Mouse (Mus musculus) forelimb bud, embryonic 11.5 days (tissue): ENCODE data around the gene Tnip1.

Experiments used
- DNase-seq: peaks from one replicate; pipeline ENCODE4 v3.0.0-alpha.2; 2012; ENCODE audit warnings: low read depth, low spot score

The Tnip1 gene

DNA sequence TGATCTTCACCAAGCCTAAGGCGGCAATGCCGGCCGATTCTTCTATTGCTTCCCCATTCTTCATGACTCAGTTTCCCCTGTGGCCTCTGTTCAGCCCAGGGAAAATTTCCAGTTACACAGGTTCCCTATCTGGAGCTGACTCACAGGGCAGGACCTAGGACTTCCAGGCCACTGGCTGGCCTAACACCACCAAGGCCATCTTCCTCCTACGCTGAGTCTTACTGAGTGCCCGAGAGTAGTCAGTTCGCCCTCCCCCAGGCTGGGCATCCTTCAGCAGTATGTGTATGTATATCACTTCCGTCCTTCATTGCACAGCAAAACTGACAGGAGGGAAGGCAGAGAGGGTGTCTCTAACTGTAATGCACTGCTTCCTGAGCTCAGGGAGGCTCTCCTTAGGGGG lies 28.5 kb downstream of the Tnip1 start:
- no peak for DNase-seq

DNA sequence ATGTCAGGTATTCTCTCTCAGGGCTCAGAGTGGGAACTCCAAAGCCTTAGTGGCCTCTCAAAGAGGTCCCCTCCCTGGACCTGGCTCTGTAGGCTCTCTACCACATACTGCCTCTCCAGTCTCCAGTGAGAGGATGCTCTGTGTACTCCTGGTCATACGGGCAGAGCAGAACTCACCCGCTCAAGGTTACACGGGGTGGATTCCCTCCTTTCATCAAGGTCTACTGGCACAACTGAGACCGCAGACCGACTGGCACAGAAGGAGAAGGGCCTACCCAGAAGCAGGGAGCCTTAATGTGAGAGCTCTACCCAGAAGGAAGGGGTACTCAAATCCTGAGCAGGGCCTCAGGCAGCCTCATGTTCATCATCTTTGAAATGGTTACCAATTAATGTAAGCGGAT lies 30.2 kb downstream of the Tnip1 start:
- no peak for DNase-seq

- peak; percentile 21 for DNase-seq
These were observed 31.2 kb downstream of the Tnip1 start for GRCm38 (mm10) chr11:54931405-54932093.

DNA sequence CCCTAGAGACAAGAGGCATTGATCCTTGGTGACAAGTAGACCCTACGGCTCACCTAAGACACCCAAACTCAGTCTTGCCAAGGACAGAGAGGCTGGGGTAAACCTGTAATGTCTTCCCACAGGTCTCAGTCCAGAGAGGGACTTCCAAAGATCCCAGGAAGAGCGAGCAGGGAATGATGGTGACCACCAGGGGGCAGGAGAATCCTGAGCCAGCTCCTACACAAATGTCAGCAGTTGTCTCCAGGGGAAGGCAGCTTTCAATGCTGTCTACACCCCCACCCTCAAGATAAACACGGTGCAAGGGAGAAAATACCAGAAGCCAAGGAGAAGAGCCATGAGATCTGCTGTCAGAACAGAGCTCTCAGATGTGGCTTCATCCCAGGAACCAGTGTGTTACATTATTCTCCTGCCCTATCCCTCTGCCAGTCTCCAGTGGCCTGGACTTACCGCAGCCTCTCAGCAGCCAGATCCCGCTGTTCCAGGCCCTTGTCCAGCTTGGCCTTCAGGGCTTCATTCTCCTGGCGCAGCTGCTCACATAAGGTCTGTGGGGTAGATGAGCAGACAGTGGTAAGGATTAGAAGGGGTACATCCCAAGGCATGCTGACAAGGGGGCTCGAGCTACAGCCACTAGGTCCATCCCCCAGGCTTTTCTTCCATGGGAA lies 32.3 kb downstream of the Tnip1 start:
- DNase-seq = peak; percentile 51

GRCm38 (mm10) chr11:54929744-54930143 lies 33.0 kb downstream of the Tnip1 start:
- DNase-seq = no peak

- no peak for DNase-seq
These were observed 33.4 kb downstream of the Tnip1 start for GRCm38 (mm10) chr11:54929290-54929689.

- no peak for DNase-seq
These were observed 33.8 kb downstream of the Tnip1 start for GRCm38 (mm10) chr11:54928886-54929285.

DNA sequence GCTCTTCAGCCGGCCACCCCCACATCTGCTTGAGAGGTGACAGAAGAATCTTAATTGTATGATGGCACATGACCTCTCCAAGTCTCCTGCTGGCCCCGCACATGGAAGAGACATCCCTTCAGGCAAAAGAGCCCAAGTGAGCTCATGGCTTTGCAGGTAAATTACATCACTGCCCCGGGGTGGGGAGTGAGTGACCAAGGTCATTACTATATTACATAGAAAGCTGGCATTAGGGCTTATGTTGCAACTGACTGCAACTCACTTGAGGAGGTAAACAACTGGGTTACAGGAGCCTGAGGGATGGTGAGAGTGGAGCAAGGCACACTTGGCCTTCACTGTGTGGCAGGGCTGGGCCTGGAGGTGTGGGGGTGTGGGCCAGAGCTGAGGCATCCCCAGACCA lies 34.5 kb downstream of the Tnip1 start:
- no peak for DNase-seq

GRCm38 (mm10) chr11:54927346-54928140 lies 35.2 kb downstream of the Tnip1 start:
- DNase-seq = peak; percentile 41

DNA sequence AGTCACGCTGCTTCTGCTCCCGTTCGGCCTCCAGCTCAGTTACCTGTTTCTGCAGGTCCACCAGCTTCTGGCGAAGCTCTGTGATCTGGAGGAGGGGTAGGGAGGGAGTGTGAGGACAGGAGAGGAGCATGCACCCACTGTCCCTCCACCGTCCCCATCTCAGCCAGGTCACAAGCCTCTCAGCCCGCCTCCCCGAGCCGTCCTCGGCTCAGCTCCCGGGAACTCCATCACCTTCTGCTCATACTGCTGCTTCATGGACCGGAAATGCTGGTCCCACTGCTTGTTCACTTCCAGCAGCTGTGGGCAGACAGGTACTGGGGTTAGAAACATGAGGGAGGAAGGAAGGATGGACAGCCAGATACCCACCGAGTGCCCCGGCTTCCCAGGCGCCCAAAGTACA lies 38.6 kb downstream of the Tnip1 start:
- no peak for DNase-seq

- DNase-seq = no peak
These were observed 40.2 kb downstream of the Tnip1 start for GRCm38 (mm10) chr11:54922488-54922887.

- no peak for DNase-seq
These were observed 40.9 kb downstream of the Tnip1 start for GRCm38 (mm10) chr11:54921798-54922197.

- DNase-seq = no peak
These were observed 41.6 kb downstream of the Tnip1 start for GRCm38 (mm10) chr11:54920973-54921580.

DNA sequence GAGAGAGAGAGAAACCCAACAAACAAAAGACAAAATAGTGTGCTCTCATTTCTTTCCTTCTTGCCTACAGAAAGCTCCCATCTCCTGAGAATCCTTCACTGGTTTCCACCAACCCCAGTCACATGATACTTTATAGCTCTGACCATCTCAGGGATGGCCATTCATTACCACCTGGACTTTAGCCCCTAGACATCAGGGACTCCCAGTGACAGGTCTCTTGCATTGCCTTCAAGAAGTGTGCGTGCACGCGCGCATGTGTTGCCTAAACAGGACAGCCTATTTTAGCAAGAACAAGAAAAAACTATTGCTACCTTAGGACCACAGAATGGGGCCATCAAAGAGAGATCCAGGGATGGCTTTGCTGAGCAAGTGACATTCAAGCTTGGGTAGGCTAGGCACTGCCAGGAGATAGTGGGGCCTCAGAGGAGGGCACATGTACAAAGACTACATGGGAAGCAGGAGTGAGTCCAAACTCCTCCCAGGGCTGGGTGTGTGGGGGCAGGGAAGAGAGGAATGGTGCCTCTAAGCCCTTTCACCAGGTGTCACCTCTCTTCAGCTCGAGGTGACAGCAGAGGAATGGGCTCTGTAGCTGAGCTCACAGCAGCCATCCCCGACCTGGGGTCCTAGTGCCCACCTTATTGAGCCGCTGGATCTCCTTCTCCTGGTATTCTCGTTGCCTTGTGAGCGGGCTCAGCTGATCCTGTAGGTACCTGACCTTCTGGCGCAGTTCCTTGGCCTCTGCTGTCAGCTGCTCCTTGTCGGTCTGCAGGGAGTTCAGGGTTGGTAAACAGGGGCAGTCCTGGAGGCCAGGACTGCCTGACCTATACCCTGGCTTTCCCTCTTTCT lies 42.4 kb downstream of the Tnip1 start:
- no peak for DNase-seq

DNA sequence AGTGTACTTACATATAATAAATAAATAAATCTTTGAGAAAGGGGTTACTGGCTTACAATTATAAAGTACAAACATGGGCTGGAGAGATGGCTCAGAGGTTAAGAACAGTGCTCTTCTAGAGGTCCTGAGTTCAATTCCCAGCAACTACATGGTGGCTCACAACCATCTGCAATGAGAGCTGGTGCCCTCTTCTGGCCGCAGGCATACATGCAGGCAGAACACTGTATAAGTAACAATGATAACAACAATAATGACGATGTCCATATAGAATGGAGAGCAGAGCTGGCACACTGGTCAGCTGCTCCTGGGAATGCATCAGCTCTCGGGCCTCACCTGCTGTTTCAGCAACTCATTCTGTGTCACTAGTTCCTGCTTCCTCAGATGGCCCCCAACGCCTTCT lies 44.4 kb downstream of the Tnip1 start:
- DNase-seq = no peak

GRCm38 (mm10) chr11:54917461-54917860 lies 45.3 kb downstream of the Tnip1 start:
- DNase-seq = no peak

GRCm38 (mm10) chr11:54913841-54914240 lies 48.9 kb downstream of the Tnip1 start:
- no peak for DNase-seq

GRCm38 (mm10) chr11:54912503-54913316 lies 50.0 kb downstream of the Tnip1 start:
- DNase-seq = no peak

GRCm38 (mm10) chr11:54911671-54912502 lies 50.8 kb downstream of the Tnip1 start:
- DNase-seq = no peak
